Mouse (Mus musculus): ENCODE data around the gene Psmb11.
"Not testable (repeated sequence)": the region's sequence is repeated elsewhere in the genome, so short reads cannot be mapped to it uniquely, and the experiment has no call there.

Gene Psmb11

GRCm38 (mm10) chr14:54603038-54603654 lies 18.1 kb upstream of the Psmb11 start:
- DNase-seq (ENCODE audit: low spot score in 2 of 2): peak; percentile 92 to 95

- DNase-seq (ENCODE audit: low spot score in 2 of 2): no peak
Observed at GRCm38 (mm10) chr14:54603686-54604085, 17.5 kb upstream of the Psmb11 start.

GRCm38 (mm10) chr14:54605752-54606321 lies 15.4 kb upstream of the Psmb11 start, which contains the start of gene 4931414P19Rik:
TSS of gene 4931414P19Rik (minus strand) at chr14:54605993.
- DNase-seq (ENCODE audit: low spot score in 2 of 2): peak; percentile 49 to 66

- DNase-seq (ENCODE audit: low spot score in 2 of 2): no peak
Observed at GRCm38 (mm10) chr14:54607226-54607625, 14.0 kb upstream of the Psmb11 start.

- DNase-seq (ENCODE audit: low spot score in 2 of 2): no peak
Observed at GRCm38 (mm10) chr14:54609245-54609644, 12.0 kb upstream of the Psmb11 start.

GRCm38 (mm10) chr14:54609962-54610361 lies 11.3 kb upstream of the Psmb11 start:
- peak in 1 of 2 experiments; percentile 48 for DNase-seq (ENCODE audit: low spot score in 2 of 2)

DNA sequence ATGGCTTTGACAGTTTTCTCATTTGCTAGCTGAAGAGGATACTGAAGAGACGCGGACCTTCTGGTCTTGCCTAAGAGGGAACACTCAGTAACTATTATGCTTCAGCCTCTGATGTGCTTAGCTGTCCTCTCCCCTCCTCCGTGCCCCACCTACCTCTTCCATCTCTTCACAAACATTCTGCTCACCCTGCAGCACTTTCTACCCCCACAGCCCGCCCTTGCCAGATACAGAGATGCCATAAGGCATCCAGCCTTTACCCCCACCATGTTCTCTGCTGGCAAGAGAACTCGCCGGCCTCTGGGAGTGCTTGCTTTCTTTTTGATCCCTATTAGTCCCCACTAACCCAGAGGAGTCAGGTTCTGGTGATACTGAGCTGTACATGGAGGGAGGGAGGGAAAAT lies 10.6 kb upstream of the Psmb11 start:
- DNase-seq (ENCODE audit: low spot score in 2 of 2): no peak

DNA sequence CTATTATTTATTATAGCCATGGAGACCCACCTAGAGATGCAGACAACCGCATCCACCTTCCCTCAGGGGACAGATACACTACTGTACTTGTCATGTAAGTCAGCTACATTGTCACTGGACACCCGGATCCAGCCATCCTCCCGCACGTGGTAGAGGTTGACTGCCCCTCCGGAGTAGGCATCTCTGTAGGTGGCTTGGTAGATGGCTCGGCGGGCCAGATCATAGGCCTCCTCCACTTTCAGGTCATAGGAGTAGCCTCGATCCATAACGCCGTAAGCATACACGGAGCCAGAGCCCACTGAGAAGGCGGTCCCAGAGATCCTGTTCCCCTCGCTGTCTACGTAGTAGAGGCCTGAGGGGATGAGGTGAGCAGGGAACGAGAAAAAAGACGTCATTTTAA lies 7.1 kb upstream of the Psmb11 start:
- not testable (repeated sequence) for DNase-seq (ENCODE audit: low spot score in 2 of 2)

DNA sequence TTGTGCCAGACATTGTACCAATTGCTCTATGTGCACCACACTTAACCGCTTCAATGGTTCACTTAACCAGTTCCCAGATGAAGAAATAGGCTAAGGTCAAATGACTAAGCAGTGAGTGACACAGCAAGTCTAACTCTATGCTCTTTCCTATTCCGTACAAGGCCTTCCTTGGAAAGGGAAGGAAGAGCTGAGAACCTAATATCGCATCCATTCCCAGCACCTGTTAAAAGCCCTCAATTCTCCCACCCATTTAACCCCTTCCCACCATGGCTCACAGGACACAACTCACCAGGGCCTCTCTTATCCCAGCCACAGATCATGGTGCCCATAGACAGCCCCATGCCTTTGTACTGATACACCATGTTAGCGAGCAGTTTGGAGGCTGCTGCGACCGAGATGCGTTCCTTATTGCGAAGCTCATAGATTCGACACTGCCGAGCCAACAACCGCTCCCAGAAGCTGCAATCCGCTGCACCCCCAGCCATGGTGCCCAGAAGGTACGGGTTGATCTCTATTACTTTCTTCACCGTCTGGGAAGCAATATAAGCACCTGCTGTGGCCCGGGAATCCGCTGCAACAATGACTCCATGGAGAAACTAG lies 4.9 kb upstream of the Psmb11 start:
- no peak for DNase-seq (ENCODE audit: low spot score in 2 of 2)

DNA sequence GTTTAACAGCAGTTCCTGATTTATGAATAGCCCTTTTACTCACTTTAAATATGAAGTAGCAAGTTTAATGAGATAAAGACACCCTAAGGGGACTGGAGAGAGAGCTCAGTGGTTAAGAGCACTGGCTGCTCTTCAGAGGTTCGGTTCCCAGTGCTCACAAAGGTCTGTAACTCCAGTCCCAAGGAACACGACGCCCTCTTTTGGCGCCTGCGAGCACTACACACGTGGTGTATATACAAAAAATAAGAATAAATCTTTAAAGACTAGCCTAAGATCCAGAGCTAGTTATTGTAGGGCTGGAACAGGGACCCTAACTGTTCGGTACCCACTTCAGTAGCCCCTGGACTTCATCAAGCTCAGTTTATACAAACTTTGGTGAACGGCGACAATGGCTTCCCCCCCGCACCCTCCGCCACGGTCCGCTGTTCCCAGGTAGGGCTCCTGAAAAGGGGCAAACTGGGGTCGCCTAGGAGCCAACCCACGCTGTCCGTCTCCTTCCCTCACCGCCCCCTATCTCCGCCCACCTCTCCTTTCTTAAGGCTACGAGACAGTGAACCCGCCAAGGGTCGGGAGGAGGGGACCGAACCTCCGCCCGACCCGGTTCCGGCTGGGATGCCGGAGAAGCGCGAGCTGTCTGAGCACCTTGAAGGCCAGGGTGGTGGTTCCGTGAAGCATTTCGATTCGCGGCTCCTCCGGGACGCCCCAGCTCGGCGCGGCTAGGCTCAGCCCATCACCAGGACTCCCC lies 3.9 kb upstream of the Psmb11 start:
- DNase-seq (ENCODE audit: low spot score in 2 of 2): no peak

DNA sequence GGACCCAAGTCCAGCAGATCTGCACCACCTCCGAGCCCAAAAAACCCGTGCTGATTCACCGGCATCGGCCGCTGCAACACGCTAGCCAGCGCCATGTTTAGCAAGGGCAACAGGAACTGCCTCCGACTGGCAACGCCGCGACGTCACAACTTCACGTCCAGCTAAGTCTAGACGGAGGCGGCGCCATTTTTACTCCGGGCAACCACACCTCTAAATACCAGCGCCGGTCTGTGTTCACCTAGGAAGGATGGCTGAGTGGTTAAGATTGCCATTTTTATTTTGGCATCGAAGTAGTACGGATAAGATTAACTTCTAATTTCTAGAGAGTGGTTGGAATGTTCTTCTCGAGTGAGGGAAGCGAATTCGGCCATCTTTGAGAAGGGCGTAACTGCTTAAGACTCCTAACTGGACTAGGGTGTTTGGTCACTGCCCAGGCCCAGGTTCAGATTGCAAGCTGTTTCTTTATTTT lies 3.3 kb upstream of the Psmb11 start, which contains the start of gene Psmb5:
TSS of gene Psmb5 (minus strand) at position 126 of the 469 bp plus-strand sequence.
- peak; percentile 87 to 88 for DNase-seq (ENCODE audit: low spot score in 2 of 2)

DNA sequence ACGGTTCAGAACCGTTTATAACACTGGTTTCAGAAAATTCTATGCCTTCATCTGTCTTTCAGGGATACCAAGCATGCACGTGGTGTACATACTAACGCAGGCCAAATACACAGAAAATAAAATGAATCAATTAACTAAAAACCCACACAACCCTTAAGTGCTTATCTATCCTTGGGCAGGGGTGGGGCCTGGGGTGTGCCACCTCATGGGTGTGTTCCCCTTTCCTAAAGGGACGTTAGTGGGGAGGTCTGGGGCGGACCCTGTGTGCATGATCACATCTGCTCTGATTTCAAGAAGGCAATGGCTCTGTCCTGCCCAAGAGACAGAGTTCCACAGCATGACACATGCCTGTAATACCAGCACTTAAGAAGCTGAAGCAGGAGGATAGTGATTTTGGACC lies 2.1 kb downstream of the Psmb11 start:
- DNase-seq (ENCODE audit: low spot score in 2 of 2): no peak

DNA sequence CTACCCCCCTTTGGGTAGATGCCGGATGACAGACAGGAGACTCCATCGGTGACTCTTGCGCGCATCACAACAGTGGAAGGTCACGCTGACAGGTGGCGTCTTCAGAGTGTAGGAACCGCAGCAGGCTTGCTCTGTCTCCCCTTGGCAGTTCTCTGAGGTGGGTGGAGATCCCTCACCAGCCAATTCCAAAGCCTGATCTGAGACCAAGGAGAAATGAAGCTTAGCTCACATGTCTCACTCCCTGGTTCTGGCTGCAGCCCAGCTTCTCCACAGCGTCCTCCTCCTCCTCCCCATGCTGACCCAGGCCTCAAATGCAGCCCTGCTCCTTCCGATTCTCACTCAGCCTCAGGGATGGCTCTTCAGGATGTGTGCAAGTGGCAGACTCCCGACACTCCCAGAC lies 3.7 kb downstream of the Psmb11 start:
- no peak for DNase-seq (ENCODE audit: low spot score in 2 of 2)

DNA sequence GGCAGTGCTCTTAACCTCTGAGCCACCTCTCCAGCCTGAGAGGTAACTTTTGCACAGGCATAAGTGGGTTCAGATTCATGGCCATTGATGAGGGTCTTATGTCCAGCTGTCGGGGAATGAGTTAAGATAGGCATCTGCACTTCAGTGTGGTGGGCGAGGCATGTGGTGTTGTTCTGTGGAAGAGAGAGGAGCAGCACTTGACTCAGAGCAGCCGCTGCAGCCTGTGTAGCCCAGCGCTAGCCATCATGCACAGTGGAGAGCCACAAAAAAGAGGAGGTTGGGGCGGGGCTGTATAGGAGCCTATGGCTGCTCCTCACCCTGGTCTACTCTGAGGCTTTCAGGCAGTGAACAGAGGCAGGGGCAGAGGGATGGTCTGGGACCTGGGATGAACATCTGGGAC lies 6.9 kb downstream of the Psmb11 start:
- DNase-seq (ENCODE audit: low spot score in 2 of 2): no peak

- DNase-seq (ENCODE audit: low spot score in 2 of 2): no peak
Observed at GRCm38 (mm10) chr14:54629797-54630196, 8.6 kb downstream of the Psmb11 start.

DNA sequence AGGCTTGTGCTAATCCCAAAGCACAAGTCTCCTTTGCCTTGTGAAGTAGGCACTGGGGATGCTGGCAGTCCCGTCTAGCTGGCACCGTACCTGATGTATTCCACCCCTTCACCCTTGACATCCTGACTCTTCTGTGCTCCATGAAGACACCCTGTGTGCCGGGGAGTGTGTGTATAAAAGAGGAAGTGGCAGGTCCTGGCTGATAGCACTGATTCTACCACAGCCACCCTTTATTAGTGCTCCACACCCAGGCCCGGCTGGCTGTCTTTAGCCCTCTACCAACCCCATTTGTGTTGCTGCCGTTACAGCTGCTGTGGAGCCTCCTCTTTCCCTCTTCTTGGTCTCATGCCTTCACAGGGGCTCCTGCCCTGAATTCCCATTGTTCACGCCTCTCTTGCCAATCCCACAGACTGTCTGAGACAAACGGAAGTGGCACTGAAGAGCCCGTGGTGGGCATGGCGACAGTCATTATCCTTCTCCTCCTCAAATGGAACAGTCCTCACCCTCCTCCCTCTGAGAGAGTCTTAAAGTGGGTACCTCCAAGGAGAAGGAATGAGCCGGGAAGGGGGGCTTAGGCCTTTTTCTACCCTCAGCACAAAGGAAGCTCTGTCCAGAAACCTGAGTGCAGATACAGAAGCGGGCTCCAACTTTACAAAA lies 9.5 kb downstream of the Psmb11 start:
- DNase-seq (ENCODE audit: low spot score in 2 of 2): no peak

GRCm38 (mm10) chr14:54631240-54631599 lies 10.0 kb downstream of the Psmb11 start:
- DNase-seq (ENCODE audit: low spot score in 2 of 2): no peak

GRCm38 (mm10) chr14:54632252-54632651 lies 11.0 kb downstream of the Psmb11 start:
- no peak for DNase-seq (ENCODE audit: low spot score in 2 of 2)

DNA sequence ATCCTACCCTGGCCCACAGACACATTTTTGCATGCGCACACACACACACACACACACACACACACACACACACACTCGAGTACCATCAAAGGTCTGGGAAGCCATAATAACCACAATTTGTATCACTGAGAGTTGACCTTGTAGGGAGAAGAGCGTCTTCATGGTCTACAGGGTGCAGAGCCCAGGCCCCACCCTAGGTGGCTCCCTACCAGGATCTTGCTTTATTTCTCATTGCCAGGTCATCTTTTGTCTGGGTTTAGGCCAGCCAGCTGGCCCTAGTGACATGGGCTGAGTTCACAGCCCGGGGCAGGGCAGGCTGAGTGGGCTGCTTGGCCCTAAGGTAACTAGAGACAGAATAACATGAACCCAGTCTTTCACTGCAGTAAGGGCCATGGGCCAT lies 12.9 kb downstream of the Psmb11 start:
- DNase-seq (ENCODE audit: low spot score in 2 of 2): no peak

- DNase-seq (ENCODE audit: low spot score in 2 of 2): peak; percentile 44 to 66
Observed at GRCm38 (mm10) chr14:54636954-54637353, 15.7 kb downstream of the Psmb11 start.

- DNase-seq (ENCODE audit: low spot score in 2 of 2): no peak
Observed at GRCm38 (mm10) chr14:54638210-54638609, 17.0 kb downstream of the Psmb11 start.

- DNase-seq (ENCODE audit: low spot score in 2 of 2): no peak
Observed at GRCm38 (mm10) chr14:54640121-54640520, 18.9 kb downstream of the Psmb11 start.

Measured in natural killer cell, adult 2 months (primary cell).